In the genomic region with DNA sequence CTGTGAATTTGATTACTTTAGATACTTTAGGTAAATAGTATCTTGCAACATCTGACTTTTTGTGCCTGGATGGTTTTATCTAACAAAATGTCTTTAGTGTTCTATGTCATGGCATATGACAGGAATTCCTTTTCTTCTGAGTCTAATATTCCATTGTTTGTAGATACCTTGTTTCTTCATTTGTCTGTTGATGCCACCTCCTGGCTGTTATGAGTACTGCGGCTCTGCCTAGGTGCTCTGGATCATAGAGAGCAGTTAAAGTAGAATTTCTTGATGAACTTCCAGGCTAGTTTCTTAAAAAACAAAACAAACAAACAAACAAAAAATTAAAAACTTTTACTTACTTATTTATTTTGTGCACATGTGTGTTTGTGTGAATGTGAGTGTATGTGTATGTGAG, we compare ENCODE assay signal across 10 mouse cellular contexts.
DNase-seq lines count a peak whose midpoint lies in the region; ATAC-seq and TF ChIP-seq lines count a peak whose summit lies in the region.
"Had no signal": no experiment of that assay in that cellular context is flagged by ENCODE, and none has a peak within 500 bp of the region (broad histone marks: within the 10 kb centered on the region; RNA-seq: fewer than 3 reads in every experiment).

No protein-coding gene starts in this region.

- dilution Hi-C loops in CH12.LX (cut with MboI; ENCODE audit: extremely low pct_ligation_motif_present, extremely low pct_unique_long_range_greater_than_20kb, low sequenced_read_pairs) = no loop called here

- 72% methylated on average over 1 of the region's 1 CpGs for WGBS in intestine, postnatal 0 days
- 78% methylated on average over 1 of the region's 1 CpGs for WGBS in intestine, embryonic 16.5 days
- WGBS in lung, postnatal 0 days = 65% methylated on average over 1 of the region's 1 CpGs
- 65% methylated on average over 1 of the region's 1 CpGs for WGBS in hindbrain, embryonic 16.5 days

- no peaks in the 10 kb centered on the region for H3K79me2 ChIP-seq in CH12.LX (replicated peaks; ENCODE audit: control insufficient read depth, extremely low read depth, insufficient read depth, poor library complexity, severe bottlenecking)

- no peak for TF ChIP-seq EP300 in CH12.LX (IDR thresholded peaks at IDR 0.05; ENCODE audit: low read length)
- no peak for TF ChIP-seq EP300 in lung, postnatal 0 days (IDR thresholded peaks at IDR 0.05)

- H3K36me3 ChIP-seq in intestine, postnatal 0 days (ENCODE audit: control insufficient read depth, insufficient read depth) = no peaks in the 10 kb centered on the region
- no peaks in the 10 kb centered on the region for H3K36me3 ChIP-seq in intestine, embryonic 16.5 days (ENCODE audit: control insufficient read depth, insufficient read depth, low read length)
- H3K36me3 ChIP-seq in CH12.LX (replicated peaks in 1 of 2; ENCODE audit: control insufficient read depth in 1 of 2, insufficient read depth in 1 of 2, low read length in 1 of 2) = no peaks in the 10 kb centered on the region
- no peaks in the 10 kb centered on the region for H3K36me3 ChIP-seq in lung, postnatal 0 days (ENCODE audit: insufficient read depth, low read length)
- H3K36me3 ChIP-seq in hindbrain, embryonic 16.5 days (ENCODE audit: control insufficient read depth, insufficient read depth, low read length) = no peaks in the 10 kb centered on the region
- H3K36me3 ChIP-seq: embryonic facial prominence, embryonic 13.5 days; neural tube, embryonic 12.5 days had no signal

- ATAC-seq in intestine, postnatal 0 days = no peak
- no peak for ATAC-seq in intestine, embryonic 16.5 days
- no peak for ATAC-seq in lung, postnatal 0 days
- ATAC-seq in hindbrain, embryonic 16.5 days = no peak

- no peak overlapping the region for H3K27ac ChIP-seq in intestine, postnatal 0 days (ENCODE audit: low read depth, low read length)
- no peak overlapping the region for H3K27ac ChIP-seq in intestine, embryonic 16.5 days (ENCODE audit: low read length)
- no peak overlapping the region for H3K27ac ChIP-seq in CH12.LX (ENCODE audit: insufficient read depth, low read depth)
- H3K27ac ChIP-seq in lung, postnatal 0 days (ENCODE audit: low read length) = no peak overlapping the region
- no peak overlapping the region for H3K27ac ChIP-seq in hindbrain, embryonic 16.5 days (ENCODE audit: low read depth, low read length)
- H3K27ac ChIP-seq: embryonic facial prominence, embryonic 13.5 days; neural tube, embryonic 12.5 days had no signal

- H3K4me1 ChIP-seq in intestine, postnatal 0 days (replicated peaks; ENCODE audit: control insufficient read depth, insufficient read depth, low read length) = no peaks in the 10 kb centered on the region
- no peaks in the 10 kb centered on the region for H3K4me1 ChIP-seq in intestine, embryonic 16.5 days (ENCODE audit: control insufficient read depth, insufficient read depth, low read length)
- H3K4me1 ChIP-seq in CH12.LX (ENCODE audit: control insufficient read depth in 1 of 2, insufficient read depth in 2 of 2) = peaks cover 4 to 8% of the 10 kb centered on the region in 2 experiments; a peak in 3 of 4 replicates
- no peaks in the 10 kb centered on the region for H3K4me1 ChIP-seq in lung, postnatal 0 days (ENCODE audit: insufficient read depth, low read depth, low read length)
- no peaks in the 10 kb centered on the region; the same call in 1 of the 2 replicates for H3K4me1 ChIP-seq in hindbrain, embryonic 16.5 days (ENCODE audit: control insufficient read depth, insufficient read depth, low read depth, low read length)
- H3K4me1 ChIP-seq: neural tube, embryonic 12.5 days had no signal

- in situ Hi-C loops in CH12.LX (cut with MboI; ENCODE audit: low pct_ligation_motif_present, low pct_unique_long_range_greater_than_20kb, low sequenced_read_pairs) = loop anchor here (10.0 to 25.0 kb wide), 2 partner anchors 381 to 1032 kb away; no protein-coding TSS in a partner anchor

- H3K27me3 ChIP-seq in intestine, postnatal 0 days (replicated peaks; ENCODE audit: control insufficient read depth, insufficient read depth, low read length) = no peaks in the 10 kb centered on the region
- no peaks in the 10 kb centered on the region for H3K27me3 ChIP-seq in intestine, embryonic 16.5 days (replicated peaks; ENCODE audit: control insufficient read depth, insufficient read depth, low read length)
- no peaks in the 10 kb centered on the region for H3K27me3 ChIP-seq in CH12.LX (replicated peaks)
- no peaks in the 10 kb centered on the region for H3K27me3 ChIP-seq in lung, postnatal 0 days (replicated peaks; ENCODE audit: insufficient read depth, low read length)
- no peaks in the 10 kb centered on the region for H3K27me3 ChIP-seq in hindbrain, embryonic 16.5 days (replicated peaks; ENCODE audit: control insufficient read depth, insufficient read depth, low read length)
- H3K27me3 ChIP-seq: embryonic facial prominence, embryonic 13.5 days; neural tube, embryonic 12.5 days had no signal

- DNase-seq in CH12.LX (ENCODE audit: extremely low read depth) = peak; percentile 49
- DNase-seq in adrenal gland, adult 18-20 months (ENCODE audit: low spot score in 2 of 2) = peak; percentile 28 to 41
- DNase-seq in gastrocnemius, adult 8-10 months (ENCODE audit: low spot score in 2 of 2) = peak; percentile 8 to 21
- peak; percentile 20 for DNase-seq in lung, postnatal 0 days (ENCODE audit: low spot score)
- DNase-seq in thymus, postnatal 14 days = peak; percentile 68

- H3K4me3 ChIP-seq in intestine, postnatal 0 days (ENCODE audit: low read depth, low read length) = no peak overlapping the region
- H3K4me3 ChIP-seq in intestine, embryonic 16.5 days (ENCODE audit: low read length) = no peak overlapping the region
- no peak overlapping the region for H3K4me3 ChIP-seq in CH12.LX (replicated peaks in 1 of 3; ENCODE audit: low read depth in 2 of 3, low read length in 2 of 3, poor library complexity in 1 of 3)
- H3K4me3 ChIP-seq in lung, postnatal 0 days (ENCODE audit: low read depth, low read length) = no peak overlapping the region
- no peak overlapping the region for H3K4me3 ChIP-seq in hindbrain, embryonic 16.5 days (ENCODE audit: low read length)
- H3K4me3 ChIP-seq: embryonic facial prominence, embryonic 13.5 days; neural tube, embryonic 12.5 days had no signal

- no peak overlapping the region for H3K9ac ChIP-seq in intestine, postnatal 0 days (ENCODE audit: low read depth, low read length)
- no peak overlapping the region for H3K9ac ChIP-seq in intestine, embryonic 16.5 days (ENCODE audit: low read depth, low read length)
- H3K9ac ChIP-seq in CH12.LX (ENCODE audit: insufficient read depth, low read depth) = no peak overlapping the region
- no peak overlapping the region for H3K9ac ChIP-seq in lung, postnatal 0 days (replicated peaks; ENCODE audit: low read depth)
- H3K9ac ChIP-seq in hindbrain, embryonic 16.5 days (ENCODE audit: low read depth, low read length) = no peak overlapping the region
- H3K9ac ChIP-seq: embryonic facial prominence, embryonic 13.5 days; neural tube, embryonic 12.5 days had no signal

- H3K4me2 ChIP-seq in intestine, postnatal 0 days (replicated peaks; ENCODE audit: low read depth) = no peak overlapping the region
- no peak overlapping the region for H3K4me2 ChIP-seq in intestine, embryonic 16.5 days (ENCODE audit: low read depth, low read length)
- H3K4me2 ChIP-seq in CH12.LX (ENCODE audit: insufficient read depth, low read depth, poor library complexity, severe bottlenecking) = no peak overlapping the region
- no peak overlapping the region for H3K4me2 ChIP-seq in lung, postnatal 0 days (replicated peaks; ENCODE audit: low read depth, low read length)
- no peak overlapping the region for H3K4me2 ChIP-seq in hindbrain, embryonic 16.5 days (ENCODE audit: low read length)
- H3K4me2 ChIP-seq: embryonic facial prominence, embryonic 13.5 days; neural tube, embryonic 12.5 days had no signal

- TF ChIP-seq CTCF in intestine, postnatal 0 days (IDR thresholded peaks at IDR 0.05; ENCODE audit: low read depth) = peak; percentile 71
- peak; percentile 53 to 86 for TF ChIP-seq CTCF in CH12.LX (conservative IDR thresholded peaks at IDR 0.05 in 1 of 2, IDR thresholded peaks at IDR 0.05 in 1 of 2; ENCODE audit: low read depth in 2 of 2, low read length in 2 of 2)
- TF ChIP-seq CTCF in lung, postnatal 0 days (IDR thresholded peaks at IDR 0.05) = peak; percentile 66

- no peak for TF ChIP-seq POLR2A in CH12.LX (IDR thresholded peaks at IDR 0.05; ENCODE audit: low read depth, low read length)

- no peaks in the 10 kb centered on the region for H3K9me3 ChIP-seq in intestine, postnatal 0 days (ENCODE audit: control insufficient read depth)
- H3K9me3 ChIP-seq in intestine, embryonic 16.5 days (ENCODE audit: control insufficient read depth, low read length) = no peaks in the 10 kb centered on the region
- peaks cover 3% of the 10 kb centered on the region for H3K9me3 ChIP-seq in CH12.LX (replicated peaks; ENCODE audit: low read length)
- H3K9me3 ChIP-seq in lung, postnatal 0 days (ENCODE audit: low read length) = no peaks in the 10 kb centered on the region
- H3K9me3 ChIP-seq in hindbrain, embryonic 16.5 days (ENCODE audit: control insufficient read depth, low read length) = no peaks in the 10 kb centered on the region
- H3K9me3 ChIP-seq: embryonic facial prominence, embryonic 13.5 days; neural tube, embryonic 12.5 days had no signal

- peak; percentile 89 for TF ChIP-seq RAD21 in CH12.LX (IDR thresholded peaks at IDR 0.05; ENCODE audit: low read depth, low read length)

TF ChIP-seq in CH12.LX, 34 proteins besides CTCF, POLR2A, EP300 and RAD21:
- peak; percentile 60 for TF ChIP-seq SMC3 (IDR thresholded peaks at IDR 0.05; ENCODE audit: low read depth, low read length)
- TF ChIP-seq USF1 (IDR thresholded peaks at IDR 0.05; ENCODE audit: low read depth, low read length) = no peak
- no peak for TF ChIP-seq KAT2A (IDR thresholded peaks at IDR 0.05; ENCODE audit: insufficient replicate concordance, low read length)
- TF ChIP-seq CHD1 (IDR thresholded peaks at IDR 0.05; ENCODE audit: low read depth, low read length) = no peak

Comparison
In these comparisons a context has a peak if more than half of its experiments do, and no peak if none do; other contexts are left out.
1. DNase-seq: peak in every context shown above with its lines; median percentile 68 in thymus, postnatal 14 days; 49 in CH12.LX; 34 in adrenal gland, adult 18-20 months; 20 in lung, postnatal 0 days; 14 in gastrocnemius, adult 8-10 months.